Mouse (Mus musculus): ENCODE results near the gene Igf1r. TPM values are rescaled to one million over a fixed set of nuclear protein-coding genes. Genes with fewer than 3 reads are reported as not detected.

The Igf1r gene
- total and polyA plus RNA-seq, 2 experiments from 2014 or later = 12.1 to 40.3 TPM

DNA sequence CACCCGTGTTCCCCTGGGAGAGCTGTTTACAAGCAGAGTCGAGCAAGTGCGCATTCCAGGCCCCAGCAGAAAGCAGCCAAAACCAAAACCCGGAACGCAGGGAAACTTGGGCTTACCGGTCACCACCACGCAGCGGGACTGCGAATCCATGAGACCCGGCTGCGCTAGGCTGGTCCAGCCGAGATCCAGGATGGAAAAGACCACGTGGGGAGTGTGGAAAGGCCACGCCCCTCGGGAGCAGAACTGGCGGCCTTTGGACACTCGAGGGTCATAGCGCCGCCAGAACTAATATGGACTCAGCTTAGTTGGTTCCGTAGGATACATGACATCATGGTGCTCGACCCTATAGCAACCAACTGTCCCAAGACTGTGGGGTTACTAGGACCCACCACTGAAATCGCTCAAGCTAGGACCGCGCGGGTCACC lies 311.4 kb downstream of the Igf1r start, which contains the start of gene Pgpep1l:
TSS of gene Pgpep1l (minus strand) at position 206 of the 426 bp plus-strand sequence.
- H3K4me2 ChIP-seq (ENCODE audit: low read depth, low read length, poor library complexity, severe bottlenecking) = peak within 1 kb of the TSS; percentile 61
- TF ChIP-seq CTCF (IDR thresholded peaks at IDR 0.05) = no peak
- H3K27ac ChIP-seq (ENCODE audit: low read depth, low read length) = no peak within 1 kb of the TSS
- H3K27me3 ChIP-seq (ENCODE audit: insufficient read depth, low read length) = no peaks in the 10 kb centered on the region
- H3K9ac ChIP-seq (replicated peaks; ENCODE audit: low read length, poor library complexity, severe bottlenecking) = no peak within 1 kb of the TSS
- ATAC-seq (ENCODE audit: low FRiP score) (peak; percentile 68), DNase-seq (ENCODE audit: low spot score) (peak; percentile 56)
- no peaks in the 10 kb centered on the region for H3K36me3 ChIP-seq (ENCODE audit: insufficient read depth, low read length)
- H3K9me3 ChIP-seq (ENCODE audit: low read length) = no peaks in the 10 kb centered on the region
- peak within 1 kb of the TSS; percentile 32 for H3K4me3 ChIP-seq (ENCODE audit: low read depth, low read length)
- no peaks in the 10 kb centered on the region; the same call in 1 of the 2 replicates for H3K4me1 ChIP-seq (ENCODE audit: insufficient read depth, low read length)
- 7% methylated on average over 25 of the region's 25 CpGs for WGBS

DNA sequence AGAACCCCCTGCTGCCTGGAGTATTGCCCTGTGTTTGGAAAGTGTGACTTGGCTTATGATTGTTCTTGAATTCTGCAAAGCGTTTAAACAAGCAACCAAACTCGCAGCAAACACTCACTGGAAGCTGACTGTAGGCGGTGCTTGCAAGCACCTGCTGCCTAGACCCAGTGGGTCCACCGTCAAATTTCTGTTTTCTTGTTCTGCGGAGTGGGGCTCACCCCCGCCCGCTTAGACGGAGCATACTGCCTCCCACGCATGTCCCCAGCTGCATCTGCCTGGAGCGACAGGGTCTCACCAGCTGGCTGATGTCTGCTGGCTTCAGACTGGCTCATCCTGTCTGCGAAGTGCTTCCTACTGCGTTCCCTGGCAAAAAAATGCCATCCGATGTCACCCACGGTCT lies 311.9 kb downstream of the Igf1r start:
- DNase-seq (ENCODE audit: low spot score) (peak; percentile 77), ATAC-seq (ENCODE audit: low FRiP score) (peak; percentile 27; the same call in 1 of the 2 replicates)
- Histone ChIP-seq H3K9ac (replicated peaks; ENCODE audit: low read length, poor library complexity, severe bottlenecking) (no peak overlapping the region), H3K4me1 (ENCODE audit: insufficient read depth, low read length) (no peaks in the 10 kb centered on the region; the same call in 1 of the 2 replicates), H3K4me2 (ENCODE audit: low read depth, low read length, poor library complexity, severe bottlenecking) (peak overlapping the region; percentile 61), H3K27ac (ENCODE audit: low read depth, low read length) (no peak overlapping the region), H3K4me3 (ENCODE audit: low read depth, low read length) (peak overlapping the region; percentile 32; the same call in 1 of the 2 replicates), H3K9me3 (ENCODE audit: low read length) (no peaks in the 10 kb centered on the region), H3K27me3 (ENCODE audit: insufficient read depth, low read length) (no peaks in the 10 kb centered on the region), H3K36me3 (ENCODE audit: insufficient read depth, low read length) (no peaks in the 10 kb centered on the region)
- no peak for TF ChIP-seq CTCF (IDR thresholded peaks at IDR 0.05)
- WGBS = 15% methylated on average over 14 of the region's 14 CpGs

GRCm38 (mm10) chr7:68265391-68265790 lies 312.8 kb downstream of the Igf1r start:
- no peak overlapping the region for H3K27ac ChIP-seq (ENCODE audit: low read depth, low read length)
- DNase-seq (ENCODE audit: low spot score) (no peak), ATAC-seq (ENCODE audit: low FRiP score) (no peak)
- no peak overlapping the region for H3K9ac ChIP-seq (replicated peaks; ENCODE audit: low read length, poor library complexity, severe bottlenecking)
- no peaks in the 10 kb centered on the region for H3K9me3 ChIP-seq (ENCODE audit: low read length)
- H3K27me3 ChIP-seq (ENCODE audit: insufficient read depth, low read length) = no peaks in the 10 kb centered on the region
- WGBS = 39% methylated on average over 7 of the region's 7 CpGs
- no peak overlapping the region for H3K4me2 ChIP-seq (ENCODE audit: low read depth, low read length, poor library complexity, severe bottlenecking)
- H3K4me1 ChIP-seq (ENCODE audit: insufficient read depth, low read length) = no peaks in the 10 kb centered on the region; the same call in 1 of the 2 replicates
- no peaks in the 10 kb centered on the region for H3K36me3 ChIP-seq (ENCODE audit: insufficient read depth, low read length)
- H3K4me3 ChIP-seq (ENCODE audit: low read depth, low read length) = no peak overlapping the region
- no peak for TF ChIP-seq CTCF (IDR thresholded peaks at IDR 0.05)

DNA sequence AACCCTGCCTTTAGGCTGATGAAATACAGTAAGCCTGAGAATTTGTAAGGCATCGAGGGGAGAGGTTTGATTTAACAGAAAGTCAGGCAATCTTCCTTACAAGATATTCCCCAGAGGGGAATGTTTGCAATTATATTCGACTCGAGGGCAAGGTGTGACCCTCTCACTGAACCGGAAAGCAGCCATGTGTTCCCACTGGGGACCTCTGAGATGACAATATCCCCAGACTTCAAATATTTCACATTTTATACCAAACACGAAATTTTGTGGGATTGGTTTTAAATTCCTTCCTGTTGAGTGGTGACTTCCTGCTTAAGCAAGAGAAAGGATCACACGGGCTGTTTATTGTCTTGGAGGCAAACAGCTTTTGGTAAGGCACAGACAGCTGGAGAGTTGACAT lies 314.1 kb downstream of the Igf1r start:
- no peak for TF ChIP-seq CTCF (IDR thresholded peaks at IDR 0.05)
- Histone ChIP-seq H3K9ac (replicated peaks; ENCODE audit: low read length, poor library complexity, severe bottlenecking) (no peak overlapping the region), H3K4me3 (ENCODE audit: low read depth, low read length) (no peak overlapping the region), H3K9me3 (ENCODE audit: low read length) (no peaks in the 10 kb centered on the region), H3K36me3 (ENCODE audit: insufficient read depth, low read length) (no peaks in the 10 kb centered on the region), H3K27me3 (ENCODE audit: insufficient read depth, low read length) (no peaks in the 10 kb centered on the region), H3K4me2 (ENCODE audit: low read depth, low read length, poor library complexity, severe bottlenecking) (no peak overlapping the region), H3K27ac (ENCODE audit: low read depth, low read length) (no peak overlapping the region), H3K4me1 (ENCODE audit: insufficient read depth, low read length) (no peaks in the 10 kb centered on the region; the same call in 1 of the 2 replicates)
- DNase-seq (ENCODE audit: low spot score) = no peak
- 27% methylated on average over 6 of the region's 6 CpGs for WGBS
- no peak for ATAC-seq (ENCODE audit: low FRiP score)

DNA sequence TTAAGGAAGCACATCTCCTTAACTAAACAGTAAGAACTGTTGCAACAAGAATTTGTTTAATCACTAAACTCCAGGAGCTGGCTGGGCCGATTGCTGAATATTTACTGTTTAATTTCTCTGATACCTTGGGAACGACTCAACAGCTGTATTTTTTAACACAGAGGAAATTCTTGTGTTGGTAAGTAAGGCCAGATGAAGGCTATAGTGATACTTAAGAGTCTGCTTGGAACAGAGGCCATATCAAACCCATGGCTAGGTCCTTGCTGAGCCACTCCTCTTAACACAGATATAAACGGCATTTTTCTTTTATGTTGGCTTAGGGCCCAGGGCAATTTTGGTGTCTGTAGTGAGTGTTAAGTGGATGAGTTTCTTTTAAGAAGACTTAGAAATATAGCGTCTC lies 317.9 kb downstream of the Igf1r start:
- Histone ChIP-seq H3K9ac (replicated peaks; ENCODE audit: low read length, poor library complexity, severe bottlenecking) (no peak overlapping the region), H3K27me3 (ENCODE audit: insufficient read depth, low read length) (no peaks in the 10 kb centered on the region), H3K36me3 (ENCODE audit: insufficient read depth, low read length) (no peaks in the 10 kb centered on the region), H3K4me1 (ENCODE audit: insufficient read depth, low read length) (no peaks in the 10 kb centered on the region), H3K27ac (ENCODE audit: low read depth, low read length) (no peak overlapping the region), H3K9me3 (ENCODE audit: low read length) (no peaks in the 10 kb centered on the region), H3K4me3 (ENCODE audit: low read depth, low read length) (no peak overlapping the region), H3K4me2 (ENCODE audit: low read depth, low read length, poor library complexity, severe bottlenecking) (no peak overlapping the region)
- ATAC-seq (ENCODE audit: low FRiP score) (no peak), DNase-seq (ENCODE audit: low spot score) (no peak)
- no peak for TF ChIP-seq CTCF (IDR thresholded peaks at IDR 0.05)
- WGBS = 67% methylated on average over 4 of the region's 4 CpGs

DNA sequence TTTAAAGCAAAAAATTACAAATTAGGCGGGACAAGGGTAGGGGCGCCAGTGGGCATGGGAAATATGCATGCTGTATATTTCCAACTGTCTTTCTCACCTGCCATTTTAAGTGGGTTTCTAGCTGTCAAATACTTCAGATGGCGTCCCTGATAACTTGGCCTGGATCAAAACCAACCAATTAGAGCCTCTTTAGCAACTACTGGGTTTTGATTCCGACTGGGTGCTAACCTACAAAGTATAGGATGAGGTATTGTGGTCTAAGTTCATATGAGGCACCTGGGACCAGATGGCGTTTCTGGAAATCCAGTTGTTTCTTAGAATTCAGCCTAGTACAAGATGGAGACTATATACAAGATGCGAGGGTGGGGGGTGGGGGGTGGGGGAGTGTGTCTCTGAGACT lies 319.2 kb downstream of the Igf1r start:
- H3K36me3 ChIP-seq (ENCODE audit: insufficient read depth, low read length) = no peaks in the 10 kb centered on the region
- no peak overlapping the region for H3K27ac ChIP-seq (ENCODE audit: low read depth, low read length)
- ATAC-seq (ENCODE audit: low FRiP score) (no peak), DNase-seq (ENCODE audit: low spot score) (no peak)
- no peaks in the 10 kb centered on the region for H3K9me3 ChIP-seq (ENCODE audit: low read length)
- H3K4me3 ChIP-seq (ENCODE audit: low read depth, low read length) = no peak overlapping the region
- no peak overlapping the region for H3K4me2 ChIP-seq (ENCODE audit: low read depth, low read length, poor library complexity, severe bottlenecking)
- TF ChIP-seq CTCF (IDR thresholded peaks at IDR 0.05) = no peak
- peaks cover 9% of the 10 kb centered on the region; the same call in 1 of the 2 replicates for H3K4me1 ChIP-seq (ENCODE audit: insufficient read depth, low read length)
- H3K9ac ChIP-seq (replicated peaks; ENCODE audit: low read length, poor library complexity, severe bottlenecking) = no peak overlapping the region
- H3K27me3 ChIP-seq (ENCODE audit: insufficient read depth, low read length) = peaks cover 8% of the 10 kb centered on the region; the same call in 1 of the 2 replicates
- WGBS = 96% methylated on average over 6 of the region's 6 CpGs
